Mouse (Mus musculus): ENCODE data around the gene Tnfrsf23. TPM values are rescaled to one million over a fixed set of nuclear protein-coding genes. Genes with fewer than 3 reads are reported as not detected.

Tnfrsf23 gene
- polyA plus RNA-seq, 1 experiment from 2014 or later, result 1.9 TPM

GRCm38 (mm10) chr7:143712771-143713348, 27.2 kb upstream of the Tnfrsf23 start:
- 87% methylated on average over 8 of the region's 8 CpGs for WGBS
- Histone ChIP-seq H3K27ac (ENCODE audit: low read length) (no peak overlapping the region), H3K9ac (replicated peaks; ENCODE audit: low read depth, low read length) (no peak overlapping the region), H3K4me1 (ENCODE audit: control insufficient read depth, insufficient read depth, low read length) (no peaks in the 10 kb centered on the region), H3K27me3 (ENCODE audit: control insufficient read depth, insufficient read depth, low read length) (no peaks in the 10 kb centered on the region), H3K4me2 (replicated peaks; ENCODE audit: low read depth, low read length) (no peak overlapping the region), H3K4me3 (ENCODE audit: low read depth, low read length) (no peak overlapping the region), H3K9me3 (ENCODE audit: control insufficient read depth, low read depth, low read length) (no peaks in the 10 kb centered on the region), H3K36me3 (ENCODE audit: control insufficient read depth, insufficient read depth, low read length) (peaks cover 39% of the 10 kb centered on the region)
- no peak for ATAC-seq (ENCODE audit: insufficient number of reproducible peaks, insufficient read depth, low FRiP score, low read depth)

- Histone ChIP-seq H3K9ac (replicated peaks; ENCODE audit: low read depth, low read length) (no peak overlapping the region), H3K27ac (ENCODE audit: low read length) (no peak overlapping the region), H3K9me3 (ENCODE audit: control insufficient read depth, low read depth, low read length) (no peaks in the 10 kb centered on the region), H3K27me3 (ENCODE audit: control insufficient read depth, insufficient read depth, low read length) (no peaks in the 10 kb centered on the region), H3K4me1 (ENCODE audit: control insufficient read depth, insufficient read depth, low read length) (no peaks in the 10 kb centered on the region), H3K4me3 (ENCODE audit: low read depth, low read length) (no peak overlapping the region), H3K36me3 (ENCODE audit: control insufficient read depth, insufficient read depth, low read length) (peaks cover 44% of the 10 kb centered on the region), H3K4me2 (replicated peaks; ENCODE audit: low read depth, low read length) (no peak overlapping the region)
- 52% methylated on average over 4 of the region's 4 CpGs for WGBS
- ATAC-seq (ENCODE audit: insufficient number of reproducible peaks, insufficient read depth, low FRiP score, low read depth), result peak; percentile 46; the same call in 1 of the 2 replicates
Measured at GRCm38 (mm10) chr7:143712023-143712422, 26.4 kb upstream of the Tnfrsf23 start.

- H3K9me3 ChIP-seq (ENCODE audit: control insufficient read depth, low read depth, low read length), result no peaks in the 10 kb centered on the region
- WGBS, result 74% methylated on average over 7 of the region's 7 CpGs
- H3K27ac ChIP-seq (ENCODE audit: low read length), result no peak overlapping the region
- H3K4me2 ChIP-seq (replicated peaks; ENCODE audit: low read depth, low read length), result no peak overlapping the region
- no peak for ATAC-seq (ENCODE audit: insufficient number of reproducible peaks, insufficient read depth, low FRiP score, low read depth)
- H3K4me1 ChIP-seq (ENCODE audit: control insufficient read depth, insufficient read depth, low read length), result no peaks in the 10 kb centered on the region
- peaks cover 45% of the 10 kb centered on the region for H3K36me3 ChIP-seq (ENCODE audit: control insufficient read depth, insufficient read depth, low read length)
- no peak overlapping the region for H3K4me3 ChIP-seq (ENCODE audit: low read depth, low read length)
- no peak overlapping the region for H3K9ac ChIP-seq (replicated peaks; ENCODE audit: low read depth, low read length)
- H3K27me3 ChIP-seq (ENCODE audit: control insufficient read depth, insufficient read depth, low read length), result no peaks in the 10 kb centered on the region
Measured at GRCm38 (mm10) chr7:143711381-143711780, 25.7 kb upstream of the Tnfrsf23 start.

- H3K9ac ChIP-seq (replicated peaks; ENCODE audit: low read depth, low read length), result no peak overlapping the region
- H3K9me3 ChIP-seq (ENCODE audit: control insufficient read depth, low read depth, low read length), result no peaks in the 10 kb centered on the region
- H3K4me2 ChIP-seq (replicated peaks; ENCODE audit: low read depth, low read length), result no peak overlapping the region
- no peaks in the 10 kb centered on the region for H3K27me3 ChIP-seq (ENCODE audit: control insufficient read depth, insufficient read depth, low read length)
- 86% methylated on average over 7 of the region's 7 CpGs for WGBS
- H3K36me3 ChIP-seq (ENCODE audit: control insufficient read depth, insufficient read depth, low read length), result peaks cover 50% of the 10 kb centered on the region
- no peaks in the 10 kb centered on the region for H3K4me1 ChIP-seq (ENCODE audit: control insufficient read depth, insufficient read depth, low read length)
- H3K27ac ChIP-seq (ENCODE audit: low read length), result no peak overlapping the region
- no peak overlapping the region for H3K4me3 ChIP-seq (ENCODE audit: low read depth, low read length)
- ATAC-seq (ENCODE audit: insufficient number of reproducible peaks, insufficient read depth, low FRiP score, low read depth), result no peak
Measured at GRCm38 (mm10) chr7:143709395-143709794, 23.7 kb upstream of the Tnfrsf23 start.

- H3K4me2 ChIP-seq (replicated peaks; ENCODE audit: low read depth, low read length), result no peak overlapping the region
- H3K27ac ChIP-seq (ENCODE audit: low read length), result no peak overlapping the region
- no peaks in the 10 kb centered on the region for H3K9me3 ChIP-seq (ENCODE audit: control insufficient read depth, low read depth, low read length)
- WGBS, result 38% methylated on average over 7 of the region's 7 CpGs
- no peaks in the 10 kb centered on the region for H3K4me1 ChIP-seq (ENCODE audit: control insufficient read depth, insufficient read depth, low read length)
- H3K27me3 ChIP-seq (ENCODE audit: control insufficient read depth, insufficient read depth, low read length), result no peaks in the 10 kb centered on the region
- H3K4me3 ChIP-seq (ENCODE audit: low read depth, low read length), result no peak overlapping the region
- H3K36me3 ChIP-seq (ENCODE audit: control insufficient read depth, insufficient read depth, low read length), result peaks cover 63% of the 10 kb centered on the region
- peak; percentile 74; the same call in 1 of the 2 replicates for ATAC-seq (ENCODE audit: insufficient number of reproducible peaks, insufficient read depth, low FRiP score, low read depth)
- H3K9ac ChIP-seq (replicated peaks; ENCODE audit: low read depth, low read length), result no peak overlapping the region
Measured at GRCm38 (mm10) chr7:143706697-143707438, 21.2 kb upstream of the Tnfrsf23 start.

GRCm38 (mm10) chr7:143696140-143696539, 10.5 kb upstream of the Tnfrsf23 start:
- Histone ChIP-seq H3K9me3 (ENCODE audit: control insufficient read depth, low read depth, low read length) (no peaks in the 10 kb centered on the region), H3K36me3 (ENCODE audit: control insufficient read depth, insufficient read depth, low read length) (peaks cover 59% of the 10 kb centered on the region), H3K4me2 (replicated peaks; ENCODE audit: low read depth, low read length) (no peak overlapping the region), H3K4me1 (ENCODE audit: control insufficient read depth, insufficient read depth, low read length) (no peaks in the 10 kb centered on the region), H3K4me3 (ENCODE audit: low read depth, low read length) (no peak overlapping the region), H3K27me3 (ENCODE audit: control insufficient read depth, insufficient read depth, low read length) (no peaks in the 10 kb centered on the region), H3K27ac (ENCODE audit: low read length) (no peak overlapping the region), H3K9ac (replicated peaks; ENCODE audit: low read depth, low read length) (no peak overlapping the region)
- WGBS, result 66% methylated on average over 2 of the region's 2 CpGs
- ATAC-seq (ENCODE audit: insufficient number of reproducible peaks, insufficient read depth, low FRiP score, low read depth), result no peak

GRCm38 (mm10) chr7:143694550-143694949, 8.9 kb upstream of the Tnfrsf23 start:
- WGBS, result 95% methylated on average over 7 of the region's 7 CpGs
- Histone ChIP-seq H3K36me3 (ENCODE audit: control insufficient read depth, insufficient read depth, low read length) (peaks cover 74% of the 10 kb centered on the region), H3K9ac (replicated peaks; ENCODE audit: low read depth, low read length) (no peak overlapping the region), H3K27me3 (ENCODE audit: control insufficient read depth, insufficient read depth, low read length) (no peaks in the 10 kb centered on the region), H3K27ac (ENCODE audit: low read length) (no peak overlapping the region), H3K9me3 (ENCODE audit: control insufficient read depth, low read depth, low read length) (no peaks in the 10 kb centered on the region), H3K4me1 (ENCODE audit: control insufficient read depth, insufficient read depth, low read length) (no peaks in the 10 kb centered on the region), H3K4me3 (ENCODE audit: low read depth, low read length) (no peak overlapping the region), H3K4me2 (replicated peaks; ENCODE audit: low read depth, low read length) (no peak overlapping the region)
- no peak for ATAC-seq (ENCODE audit: insufficient number of reproducible peaks, insufficient read depth, low FRiP score, low read depth)

- Histone ChIP-seq H3K27me3 (ENCODE audit: control insufficient read depth, insufficient read depth, low read length) (no peaks in the 10 kb centered on the region), H3K9ac (replicated peaks; ENCODE audit: low read depth, low read length) (no peak overlapping the region), H3K4me3 (ENCODE audit: low read depth, low read length) (no peak overlapping the region), H3K4me2 (replicated peaks; ENCODE audit: low read depth, low read length) (no peak overlapping the region), H3K27ac (ENCODE audit: low read length) (no peak overlapping the region), H3K4me1 (ENCODE audit: control insufficient read depth, insufficient read depth, low read length) (no peaks in the 10 kb centered on the region), H3K36me3 (ENCODE audit: control insufficient read depth, insufficient read depth, low read length) (peaks cover 82% of the 10 kb centered on the region), H3K9me3 (ENCODE audit: control insufficient read depth, low read depth, low read length) (no peaks in the 10 kb centered on the region)
- no peak for ATAC-seq (ENCODE audit: insufficient number of reproducible peaks, insufficient read depth, low FRiP score, low read depth)
- 89% methylated on average over 12 of the region's 12 CpGs for WGBS
Measured at GRCm38 (mm10) chr7:143692746-143693510, 7.3 kb upstream of the Tnfrsf23 start.

Measured in stomach, embryonic 14.5 days (tissue).